Mouse (Mus musculus): Measurements from ENCODE around the gene Notch2.

DNA sequence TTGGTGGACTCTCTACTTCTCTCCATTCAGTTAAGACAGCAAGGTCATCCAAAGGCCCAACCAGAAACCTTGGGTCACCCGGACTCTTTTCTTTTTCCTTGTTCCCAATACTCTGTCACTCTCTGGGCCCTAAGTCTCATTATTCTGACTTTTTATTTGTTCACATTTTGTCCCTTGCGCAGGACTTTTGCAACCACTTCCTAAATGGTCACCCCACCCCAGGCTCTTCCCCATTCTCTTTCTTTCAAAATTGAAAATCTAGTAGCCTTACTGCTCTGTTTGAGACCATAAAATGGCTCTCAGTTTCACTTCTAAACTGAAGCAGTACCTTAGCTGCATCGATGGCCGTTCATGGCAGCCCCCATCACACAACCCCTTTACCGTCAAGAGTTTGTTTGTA is 18.5 kb upstream of the Notch2 start:
- TF ChIP-seq CTCF (IDR thresholded peaks at IDR 0.05; ENCODE audit: extremely low read depth, insufficient read depth, low read length) (no peak), POLR2A (IDR thresholded peaks at IDR 0.05; ENCODE audit: extremely low read depth, insufficient read depth, low read length) (no peak)

Data from cortical plate, adult 2 months (tissue).